ENCODE assay signal across 29 mouse cellular contexts in genomic region chr13:73516886-73517285, GRCm38 (mm10). TPM values are rescaled to one million over a fixed set of nuclear protein-coding genes. Genes with fewer than 3 reads are reported as not detected.
A peak's percentile ranks its signal among the peaks of the same experiment; 100 is the strongest.
DNase-seq lines count a peak whose midpoint lies in the region; ATAC-seq and TF ChIP-seq lines count a peak whose summit lies in the region.
"Had no signal": no experiment of that assay in that cellular context is flagged by ENCODE, and none has a peak within 500 bp of the region (broad histone marks: within the 10 kb centered on the region; RNA-seq: fewer than 3 reads in every experiment).

No protein-coding gene starts in this region.

- H3K27me3 ChIP-seq in forebrain, embryonic 11.5 days (ENCODE audit: control insufficient read depth, insufficient read depth, low read length) = no peaks in the 10 kb centered on the region
- H3K27me3 ChIP-seq in forebrain, postnatal 0 days (ENCODE audit: insufficient read depth, low read length) = no peaks in the 10 kb centered on the region
- no peaks in the 10 kb centered on the region for H3K27me3 ChIP-seq in liver, embryonic 11.5 days (replicated peaks; ENCODE audit: control insufficient read depth, insufficient read depth, low read length)
- no peaks in the 10 kb centered on the region for H3K27me3 ChIP-seq in liver, postnatal 0 days (ENCODE audit: insufficient read depth, low read length)
- H3K27me3 ChIP-seq in lung, postnatal 0 days (replicated peaks; ENCODE audit: insufficient read depth, low read length) = no peaks in the 10 kb centered on the region
- no peaks in the 10 kb centered on the region for H3K27me3 ChIP-seq in liver, embryonic 15.5 days
- no peaks in the 10 kb centered on the region for H3K27me3 ChIP-seq in hindbrain, embryonic 10.5 days (ENCODE audit: insufficient read depth, poor library complexity, severe bottlenecking)
- H3K27me3 ChIP-seq: heart, embryonic 13.5 days; hindbrain, embryonic 12.5 days; hindbrain, embryonic 15.5 days; Patski had no signal

- TF ChIP-seq CTCF in forebrain, postnatal 0 days (IDR thresholded peaks at IDR 0.05; ENCODE audit: low read depth) = no peak
- TF ChIP-seq CTCF in liver, postnatal 0 days (IDR thresholded peaks at IDR 0.05; ENCODE audit: low read depth) = no peak
- no peak for TF ChIP-seq CTCF in lung, postnatal 0 days (IDR thresholded peaks at IDR 0.05)

- no peak overlapping the region for H3K4me2 ChIP-seq in forebrain, embryonic 11.5 days (ENCODE audit: low read depth, low read length, severe bottlenecking)
- H3K4me2 ChIP-seq in forebrain, postnatal 0 days (ENCODE audit: low read depth) = no peak overlapping the region
- H3K4me2 ChIP-seq in liver, embryonic 11.5 days = no peak overlapping the region
- H3K4me2 ChIP-seq in liver, postnatal 0 days (ENCODE audit: low read depth, low read length) = no peak overlapping the region
- no peak overlapping the region for H3K4me2 ChIP-seq in lung, postnatal 0 days (replicated peaks; ENCODE audit: low read depth, low read length)
- no peak overlapping the region for H3K4me2 ChIP-seq in liver, embryonic 15.5 days
- H3K4me2 ChIP-seq: heart, embryonic 13.5 days; hindbrain, embryonic 12.5 days; hindbrain, embryonic 15.5 days had no signal

- H3K27ac ChIP-seq in forebrain, embryonic 11.5 days (ENCODE audit: low read depth, low read length) = no peak overlapping the region
- no peak overlapping the region for H3K27ac ChIP-seq in forebrain, postnatal 0 days (ENCODE audit: low read depth, low read length)
- no peak overlapping the region for H3K27ac ChIP-seq in liver, embryonic 11.5 days (ENCODE audit: low read depth, low read length)
- H3K27ac ChIP-seq in liver, postnatal 0 days (ENCODE audit: low read depth) = no peak overlapping the region
- no peak overlapping the region for H3K27ac ChIP-seq in lung, postnatal 0 days (ENCODE audit: low read length)
- no peak overlapping the region for H3K27ac ChIP-seq in liver, embryonic 15.5 days (replicated peaks)
- no peak overlapping the region for H3K27ac ChIP-seq in hindbrain, embryonic 10.5 days
- H3K27ac ChIP-seq: forebrain, embryonic 10.5 days; heart, embryonic 10.5 days; heart, embryonic 13.5 days; hindbrain, embryonic 12.5 days; hindbrain, embryonic 15.5 days had no signal

- no peak for ATAC-seq in forebrain, embryonic 11.5 days (replicated peaks; ENCODE audit: low FRiP score)
- ATAC-seq in forebrain, postnatal 0 days = no peak
- ATAC-seq in liver, embryonic 11.5 days (replicated peaks; ENCODE audit: low FRiP score) = no peak
- ATAC-seq in liver, postnatal 0 days = no peak
- ATAC-seq in lung, postnatal 0 days = peak; percentile 34
- ATAC-seq in liver, embryonic 15.5 days (ENCODE audit: insufficient read depth) = peak; percentile 17; the same call in 1 of the 2 replicates
- ATAC-seq: activated CD4-positive, CD25-positive, alpha-beta regulatory T cell, adult 4 months; forebrain, embryonic 14.5 days; Patski had no signal

- peaks cover 3% of the 10 kb centered on the region; the same call in 1 of the 2 replicates for H3K36me3 ChIP-seq in forebrain, embryonic 11.5 days (ENCODE audit: control insufficient read depth, insufficient read depth, low read length)
- H3K36me3 ChIP-seq in forebrain, postnatal 0 days (ENCODE audit: insufficient read depth) = peaks cover 42% of the 10 kb centered on the region
- H3K36me3 ChIP-seq in liver, embryonic 11.5 days (ENCODE audit: control insufficient read depth, insufficient read depth, low read length) = peaks cover 25% of the 10 kb centered on the region
- peaks cover 38% of the 10 kb centered on the region for H3K36me3 ChIP-seq in liver, postnatal 0 days (replicated peaks; ENCODE audit: insufficient read depth, low read length)
- peaks cover 36% of the 10 kb centered on the region for H3K36me3 ChIP-seq in lung, postnatal 0 days (ENCODE audit: insufficient read depth, low read length)
- peaks cover 56% of the 10 kb centered on the region for H3K36me3 ChIP-seq in liver, embryonic 15.5 days (replicated peaks)
- peaks cover 51% of the 10 kb centered on the region for H3K36me3 ChIP-seq in hindbrain, embryonic 10.5 days
- H3K36me3 ChIP-seq: G1E had no signal

- WGBS in forebrain, embryonic 11.5 days = 75% methylated on average over 4 of the region's 4 CpGs
- 79% methylated on average over 4 of the region's 4 CpGs for WGBS in forebrain, postnatal 0 days
- 80% methylated on average over 4 of the region's 4 CpGs for WGBS in liver, embryonic 11.5 days
- WGBS in liver, postnatal 0 days (ENCODE audit: insufficient replicate concordance) = 83% methylated on average over 4 of the region's 4 CpGs
- WGBS in lung, postnatal 0 days = 59% methylated on average over 2 of the region's 4 CpGs
- WGBS in liver, embryonic 15.5 days (ENCODE audit: insufficient replicate concordance) = 78% methylated on average over 4 of the region's 4 CpGs
- WGBS in hindbrain, embryonic 10.5 days = 75% methylated on average over 4 of the region's 4 CpGs

- no peaks in the 10 kb centered on the region for H3K4me1 ChIP-seq in forebrain, embryonic 11.5 days (replicated peaks; ENCODE audit: control insufficient read depth, insufficient read depth, low read length)
- no peaks in the 10 kb centered on the region for H3K4me1 ChIP-seq in forebrain, postnatal 0 days (ENCODE audit: insufficient read depth)
- H3K4me1 ChIP-seq in liver, embryonic 11.5 days (replicated peaks; ENCODE audit: control insufficient read depth, insufficient read depth, low read length) = no peaks in the 10 kb centered on the region
- no peaks in the 10 kb centered on the region for H3K4me1 ChIP-seq in liver, postnatal 0 days (ENCODE audit: insufficient read depth)
- no peaks in the 10 kb centered on the region for H3K4me1 ChIP-seq in lung, postnatal 0 days (ENCODE audit: insufficient read depth, low read depth, low read length)
- H3K4me1 ChIP-seq in liver, embryonic 15.5 days (replicated peaks) = no peaks in the 10 kb centered on the region
- H3K4me1 ChIP-seq in hindbrain, embryonic 10.5 days (replicated peaks) = no peaks in the 10 kb centered on the region; the same call in 1 of the 2 replicates
- H3K4me1 ChIP-seq: forebrain, embryonic 10.5 days; heart, embryonic 10.5 days; heart, embryonic 13.5 days; hindbrain, embryonic 12.5 days; hindbrain, embryonic 15.5 days had no signal

- H3K4me3 ChIP-seq in forebrain, embryonic 11.5 days (ENCODE audit: low read depth, low read length) = no peak overlapping the region
- no peak overlapping the region for H3K4me3 ChIP-seq in forebrain, postnatal 0 days (ENCODE audit: low read depth, low read length)
- no peak overlapping the region for H3K4me3 ChIP-seq in liver, embryonic 11.5 days (ENCODE audit: low read depth, low read length)
- no peak overlapping the region for H3K4me3 ChIP-seq in liver, postnatal 0 days (ENCODE audit: low read depth, low read length)
- H3K4me3 ChIP-seq in lung, postnatal 0 days (ENCODE audit: low read depth, low read length) = no peak overlapping the region
- no peak overlapping the region for H3K4me3 ChIP-seq in liver, embryonic 15.5 days (replicated peaks)
- H3K4me3 ChIP-seq in hindbrain, embryonic 10.5 days = no peak overlapping the region
- H3K4me3 ChIP-seq: forebrain, embryonic 10.5 days; heart, embryonic 10.5 days; heart, embryonic 13.5 days; hindbrain, embryonic 12.5 days; hindbrain, embryonic 15.5 days had no signal

- H3K9ac ChIP-seq in forebrain, embryonic 11.5 days (ENCODE audit: low read length) = no peak overlapping the region
- no peak overlapping the region for H3K9ac ChIP-seq in forebrain, postnatal 0 days
- H3K9ac ChIP-seq in liver, embryonic 11.5 days (ENCODE audit: low read depth, low read length) = no peak overlapping the region
- H3K9ac ChIP-seq in liver, postnatal 0 days (replicated peaks) = no peak overlapping the region
- no peak overlapping the region for H3K9ac ChIP-seq in lung, postnatal 0 days (replicated peaks; ENCODE audit: low read depth)
- no peak overlapping the region for H3K9ac ChIP-seq in liver, embryonic 15.5 days
- H3K9ac ChIP-seq: heart, embryonic 13.5 days; hindbrain, embryonic 12.5 days; hindbrain, embryonic 15.5 days had no signal

- TF ChIP-seq EP300 in liver, postnatal 0 days (IDR thresholded peaks at IDR 0.05; ENCODE audit: low read depth) = no peak
- TF ChIP-seq EP300 in lung, postnatal 0 days (IDR thresholded peaks at IDR 0.05) = no peak

- peak; percentile 50 for DNase-seq in forebrain, embryonic 11.5 days (ENCODE audit: low spot score)
- DNase-seq in forebrain, postnatal 0 days = no peak
- DNase-seq in liver, embryonic 11.5 days (ENCODE audit: low spot score) = peak; percentile 32
- no peak for DNase-seq in liver, postnatal 0 days
- no peak for DNase-seq in lung, postnatal 0 days (ENCODE audit: low spot score)
- no peak for DNase-seq in lung, postnatal 4 days
- no peak for DNase-seq in hindbrain, embryonic 10.5 days (ENCODE audit: low spot score)
- DNase-seq: adrenal gland, adult 8-10 months; adrenal gland, postnatal 25 days; cerebellum, adult 11-12 months; cerebellum, adult 8-10 months; cerebellum, postnatal 10 days; cerebellum, postnatal 36 days; gastrocnemius, postnatal 10 days; gastrocnemius, postnatal 36 days; heart, postnatal 14 days; heart, postnatal 4 days had no signal

- H3K9me3 ChIP-seq in forebrain, embryonic 11.5 days (ENCODE audit: control insufficient read depth, low read length) = no peaks in the 10 kb centered on the region
- H3K9me3 ChIP-seq in forebrain, postnatal 0 days (ENCODE audit: low read length) = no peaks in the 10 kb centered on the region
- H3K9me3 ChIP-seq in liver, embryonic 11.5 days (ENCODE audit: control insufficient read depth, low read length) = no peaks in the 10 kb centered on the region
- no peaks in the 10 kb centered on the region for H3K9me3 ChIP-seq in liver, postnatal 0 days (ENCODE audit: low read length)
- no peaks in the 10 kb centered on the region for H3K9me3 ChIP-seq in lung, postnatal 0 days (ENCODE audit: low read length)
- H3K9me3 ChIP-seq in liver, embryonic 15.5 days (replicated peaks) = no peaks in the 10 kb centered on the region
- no peaks in the 10 kb centered on the region for H3K9me3 ChIP-seq in hindbrain, embryonic 10.5 days
- H3K9me3 ChIP-seq: forebrain, embryonic 10.5 days; heart, embryonic 10.5 days; heart, embryonic 13.5 days; hindbrain, embryonic 12.5 days; hindbrain, embryonic 15.5 days had no signal

RNA-seq across cellular contexts. Expression of gene Slc6a3, which starts 19.7 kb away (rescaled TPM):
- polyA plus RNA-seq in forebrain, embryonic 11.5 days (2014; fragmentation: Nextera tagmentation; extraction: Ambion mirVana) = 0.08 and 0.75 TPM in 2 replicates
- total RNA-seq in forebrain, postnatal 0 days (2014; rRNA removed) = 1.6 and 5.1 TPM in 2 replicates
- 0.59 and 1.3 TPM in 2 replicates for polyA plus RNA-seq in forebrain, postnatal 0 days (2015; fragmentation: Nextera tagmentation; extraction: Ambion mirVana)
- polyA plus RNA-seq in liver, embryonic 11.5 days (2014; fragmentation: Nextera tagmentation; extraction: Ambion mirVana) = 0.70 and 1.2 TPM in 2 replicates
- polyA plus RNA-seq in liver, postnatal 0 days (2015; fragmentation: Nextera tagmentation; extraction: Ambion mirVana) = 0.22 and 0.34 TPM in 2 replicates
- polyA plus RNA-seq in lung, postnatal 0 days (2015; fragmentation: Nextera tagmentation; extraction: Ambion mirVana) = 0.05 and 0.08 TPM in 2 replicates
- polyA plus RNA-seq in liver, embryonic 15.5 days (2015; fragmentation: Nextera tagmentation; extraction: Ambion mirVana) = 0.70 and 0.75 TPM in 2 replicates
- polyA plus RNA-seq in hindbrain, embryonic 10.5 days (2016; fragmentation: Nextera tagmentation; extraction: Ambion mirVana) = 0.05 and 0.10 TPM in 2 replicates
- total RNA-seq: G1E; gastrocnemius, postnatal 10 days; gastrocnemius, postnatal 36 days; granulocyte monocyte progenitor cell, adult 5-6 weeks; heart, postnatal 14 days; heart, postnatal 4 days had no signal
- polyA plus RNA-seq: activated CD4-positive, CD25-positive, alpha-beta regulatory T cell, adult 4 months; embryonic facial prominence, embryonic 14.5 days; G1E; heart, embryonic 13.5 days; Patski had no signal

RNA-seq across cellular contexts. Expression of gene Lpcat1, which starts 49.9 kb away (rescaled TPM):
- 64.3 and 68.0 TPM in 2 replicates for polyA plus RNA-seq in forebrain, embryonic 11.5 days (2014; fragmentation: Nextera tagmentation; extraction: Ambion mirVana)
- total RNA-seq in forebrain, postnatal 0 days (2014; rRNA removed) = 136 and 144 TPM in 2 replicates
- polyA plus RNA-seq in forebrain, postnatal 0 days (2015; fragmentation: Nextera tagmentation; extraction: Ambion mirVana) = 76.5 and 87.2 TPM in 2 replicates
- polyA plus RNA-seq in liver, embryonic 11.5 days (2014; fragmentation: Nextera tagmentation; extraction: Ambion mirVana) = 81.9 and 84.0 TPM in 2 replicates
- 31.0 and 32.4 TPM in 2 replicates for polyA plus RNA-seq in liver, postnatal 0 days (2015; fragmentation: Nextera tagmentation; extraction: Ambion mirVana)
- 368 and 414 TPM in 2 replicates for polyA plus RNA-seq in lung, postnatal 0 days (2015; fragmentation: Nextera tagmentation; extraction: Ambion mirVana)
- 73.8 and 78.2 TPM in 2 replicates for polyA plus RNA-seq in liver, embryonic 15.5 days (2015; fragmentation: Nextera tagmentation; extraction: Ambion mirVana)
- polyA plus RNA-seq in hindbrain, embryonic 10.5 days (2016; fragmentation: Nextera tagmentation; extraction: Ambion mirVana) = 58.1 and 66.3 TPM in 2 replicates
- polyA plus RNA-seq: G1E had no signal

Comparison
In these comparisons a context has a peak if more than half of its experiments do, and no peak if none do; other contexts are left out.
1. ATAC-seq: peak in lung, postnatal 0 days (single experiment) and liver, embryonic 15.5 days (single experiment); none in forebrain, embryonic 11.5 days (single experiment), forebrain, postnatal 0 days (single experiment), liver, embryonic 11.5 days (single experiment) and liver, postnatal 0 days (single experiment).
2. DNase-seq: peak in forebrain, embryonic 11.5 days (single experiment) and liver, embryonic 11.5 days (single experiment); none in forebrain, postnatal 0 days (single experiment), liver, postnatal 0 days (single experiment), lung, postnatal 0 days (single experiment), lung, postnatal 4 days (0 of 2) and hindbrain, embryonic 10.5 days (single experiment).